Mouse (Mus musculus): Measurements from ENCODE around the gene H2-Aa.

DNA sequence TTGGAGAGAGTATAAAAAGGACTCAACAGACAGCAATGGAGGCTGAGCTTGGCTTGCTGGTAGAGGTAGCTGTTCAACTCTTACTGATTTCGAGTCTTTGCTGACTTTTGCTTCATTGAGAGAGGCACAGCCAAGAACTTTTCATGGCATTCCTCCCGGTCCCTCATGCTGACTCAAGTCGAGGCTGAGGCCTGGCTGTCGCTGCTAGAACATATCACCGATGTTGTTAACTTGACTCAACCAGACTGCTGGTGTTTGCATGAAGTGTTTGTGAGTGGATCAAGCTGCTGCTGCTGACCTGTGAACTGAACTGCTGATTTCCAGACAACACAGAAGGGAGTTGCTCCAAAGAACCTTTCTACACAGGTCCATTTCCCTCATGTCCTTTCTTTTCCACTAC, 50.9 kb downstream of the H2-Aa start:
- TF ChIP-seq POLR2A (IDR thresholded peaks at IDR 0.05; ENCODE audit: low read depth, low read length) (no peak), CTCF (IDR thresholded peaks at IDR 0.05; ENCODE audit: borderline replicate concordance, insufficient read depth, low read length) (no peak)

Measured in embryonic fibroblast, embryonic 13.5 days (primary cell).